Mouse (Mus musculus): ENCODE measurements around the gene Gdnf. TPM values are rescaled to one million over a fixed set of nuclear protein-coding genes. Genes with fewer than 3 reads are reported as not detected.

The Gdnf gene
- total and polyA plus RNA-seq, 3 experiments, result not detected

- in situ Hi-C loops (cut with MboI; ENCODE audit: low pct_ligation_motif_present, low pct_unique_long_range_greater_than_20kb, low sequenced_read_pairs) (no loop called here), dilution Hi-C loops (cut with MboI; ENCODE audit: extremely low pct_ligation_motif_present, extremely low pct_unique_long_range_greater_than_20kb, low sequenced_read_pairs) (no loop called here)
- Histone ChIP-seq H3K79me2 (replicated peaks; ENCODE audit: control insufficient read depth, extremely low read depth, insufficient read depth, poor library complexity, severe bottlenecking) (no peaks in the 10 kb centered on the region), H3K27ac (ENCODE audit: insufficient read depth, low read depth) (no peak overlapping the region), H3K4me3 (replicated peaks in 1 of 3; ENCODE audit: low read depth in 2 of 3, low read length in 2 of 3, poor library complexity in 1 of 3) (no peak overlapping the region), H3K9ac (ENCODE audit: insufficient read depth, low read depth) (no peak overlapping the region), H3K27me3 (replicated peaks) (no peaks in the 10 kb centered on the region), H3K4me2 (ENCODE audit: insufficient read depth, low read depth, poor library complexity, severe bottlenecking) (no peak overlapping the region; the same call in 1 of the 2 replicates), H3K4me1 (ENCODE audit: control insufficient read depth in 1 of 2, insufficient read depth in 2 of 2) (peaks cover 7 to 10% of the 10 kb centered on the region in 2 experiments), H3K9me3 (replicated peaks; ENCODE audit: low read length) (peaks cover 1% of the 10 kb centered on the region), H3K36me3 (replicated peaks in 1 of 2; ENCODE audit: control insufficient read depth in 1 of 2, insufficient read depth in 1 of 2, low read length in 1 of 2) (no peaks in the 10 kb centered on the region)
- DNase-seq (ENCODE audit: extremely low read depth), result no peak
- TF ChIP-seq KAT2A (IDR thresholded peaks at IDR 0.05; ENCODE audit: insufficient replicate concordance, low read length) (no peak), ZC3H11A (IDR thresholded peaks at IDR 0.05; ENCODE audit: low read depth, low read length) (no peak), UBTF (IDR thresholded peaks at IDR 0.05; ENCODE audit: low read depth, low read length) (no peak), MYC (IDR thresholded peaks at IDR 0.05; ENCODE audit: low read depth, low read length) (no peak), CHD1 (IDR thresholded peaks at IDR 0.05; ENCODE audit: low read depth, low read length) (no peak), CHD2 (IDR thresholded peaks at IDR 0.05; ENCODE audit: low read length) (no peak)
Observed at GRCm38 (mm10) chr15:7842398-7842797, 31.8 kb downstream of the Gdnf start.

- dilution Hi-C loops (cut with MboI; ENCODE audit: extremely low pct_ligation_motif_present, extremely low pct_unique_long_range_greater_than_20kb, low sequenced_read_pairs) (no loop called here), in situ Hi-C loops (cut with MboI; ENCODE audit: low pct_ligation_motif_present, low pct_unique_long_range_greater_than_20kb, low sequenced_read_pairs) (no loop called here)
- Histone ChIP-seq H3K9ac (ENCODE audit: insufficient read depth, low read depth) (no peak overlapping the region), H3K4me2 (ENCODE audit: insufficient read depth, low read depth, poor library complexity, severe bottlenecking) (no peak overlapping the region), H3K4me3 (replicated peaks in 1 of 3; ENCODE audit: low read depth in 2 of 3, low read length in 2 of 3, poor library complexity in 1 of 3) (no peak overlapping the region), H3K9me3 (replicated peaks; ENCODE audit: low read length) (no peaks in the 10 kb centered on the region), H3K79me2 (replicated peaks; ENCODE audit: control insufficient read depth, extremely low read depth, insufficient read depth, poor library complexity, severe bottlenecking) (no peaks in the 10 kb centered on the region), H3K27ac (ENCODE audit: insufficient read depth, low read depth) (no peak overlapping the region), H3K36me3 (replicated peaks in 1 of 2; ENCODE audit: control insufficient read depth in 1 of 2, insufficient read depth in 1 of 2, low read length in 1 of 2) (no peaks in the 10 kb centered on the region), H3K4me1 (ENCODE audit: control insufficient read depth in 1 of 2, insufficient read depth in 2 of 2) (peaks cover 18 to 22% of the 10 kb centered on the region in 2 experiments), H3K27me3 (replicated peaks) (no peaks in the 10 kb centered on the region)
- peak; percentile 68 for TF ChIP-seq JUN (IDR thresholded peaks at IDR 0.05; ENCODE audit: insufficient read depth, low read depth, low read length)
- TF ChIP-seq RAD21 (IDR thresholded peaks at IDR 0.05; ENCODE audit: low read depth, low read length), result no peak
- TF ChIP-seq PAX5 (IDR thresholded peaks at IDR 0.05; ENCODE audit: low read length), result no peak
- no peak for TF ChIP-seq ZC3H11A (IDR thresholded peaks at IDR 0.05; ENCODE audit: low read depth, low read length)
- TF ChIP-seq JUND (conservative IDR thresholded peaks at IDR 0.05; ENCODE audit: low read depth, low read length), result no peak
- no peak for TF ChIP-seq RCOR1 (conservative IDR thresholded peaks at IDR 0.05; ENCODE audit: low read depth, low read length)
- TF ChIP-seq MEF2A (IDR thresholded peaks at IDR 0.05; ENCODE audit: borderline replicate concordance, low read depth, low read length), result peak; percentile 98
- peak; percentile 88 for TF ChIP-seq ETS1 (conservative IDR thresholded peaks at IDR 0.05; ENCODE audit: low read depth, low read length)
- no peak for TF ChIP-seq E2F4 (IDR thresholded peaks at IDR 0.05; ENCODE audit: insufficient replicate concordance, low read depth, low read length)
- TF ChIP-seq CHD2 (IDR thresholded peaks at IDR 0.05; ENCODE audit: low read length), result no peak
- no peak for TF ChIP-seq USF2 (conservative IDR thresholded peaks at IDR 0.05; ENCODE audit: low read depth, low read length)
- no peak for TF ChIP-seq SMC3 (IDR thresholded peaks at IDR 0.05; ENCODE audit: low read depth, low read length)
- TF ChIP-seq BHLHE40 (IDR thresholded peaks at IDR 0.05; ENCODE audit: low read depth, low read length), result peak; percentile 86
- TF ChIP-seq IRF4 (IDR thresholded peaks at IDR 0.05; ENCODE audit: low read depth, low read length), result peak; percentile 21; the same call in 1 of the 2 replicates
- peak; percentile 59 for DNase-seq (ENCODE audit: extremely low read depth)
Observed at GRCm38 (mm10) chr15:7857418-7857817, 46.8 kb downstream of the Gdnf start.
